Mouse (Mus musculus) olfactory bulb, adult 2 months (tissue): Measurements from ENCODE around the gene Sbk1.

ENCODE experiments used
- CTCF ChIP-seq: fragments of 200-500 bp; IDR thresholded peaks from 2 replicates; pipeline ENCODE4 v1.5.1; 2012; ENCODE audit warnings: low read depth, mild to moderate bottlenecking, low read length, moderate library complexity; ENCODE audit not compliant: insufficient read depth
- POLR2A ChIP-seq: fragments of 200-500 bp; IDR thresholded peaks from 2 replicates; pipeline ENCODE4 v1.6.1; 2012; ENCODE audit warnings: mild to moderate bottlenecking, low read depth, low read length, moderate library complexity; ENCODE audit not compliant: insufficient read depth

- no peak for TF ChIP-seq CTCF
- TF ChIP-seq POLR2A: no peak
Observed at GRCm38 (mm10) chr7:126277536-126278295, 5.3 kb downstream of the Sbk1 start.
